Mouse (Mus musculus) liver, embryonic 14.5 days (tissue): Measurements from ENCODE around the gene Sephs1.

Experiments used
- CTCF ChIP-seq: IDR thresholded peaks from 2 replicates; pipeline ENCODE4 v1.5.1; 2016; ENCODE audit warnings: antibody characterized with exemption, low read depth, control low read depth
- EP300 ChIP-seq: IDR thresholded peaks from 2 replicates; pipeline ENCODE4 v1.6.1; 2016; ENCODE audit warnings: antibody characterized with exemption, low read depth

DNA sequence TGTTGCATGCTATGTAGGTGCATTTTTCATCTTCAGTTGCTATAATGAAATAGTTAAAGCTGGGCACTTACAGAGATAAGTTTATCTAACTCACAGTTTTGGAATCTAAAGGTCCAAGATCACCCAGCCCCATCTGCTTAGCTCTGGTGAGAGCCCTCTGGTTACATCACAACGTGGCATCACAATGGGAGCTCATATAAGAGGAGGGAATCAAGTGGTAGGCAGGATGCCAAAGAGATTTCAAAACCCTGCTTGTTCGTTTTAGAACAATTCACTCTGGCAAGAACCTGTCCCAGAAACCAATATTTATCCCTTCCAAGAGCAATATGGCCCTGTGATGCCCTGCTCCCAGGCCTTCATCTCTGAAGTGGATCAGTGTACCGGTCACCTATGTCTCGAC, 49.2 kb upstream of the Sephs1 start:
- no peak for TF ChIP-seq CTCF
- TF ChIP-seq EP300: no peak
